Mouse (Mus musculus) lung, postnatal 36 days (tissue): ENCODE measurements around the gene Calhm2.

Experiments used
- DNase-seq: peaks from one replicate; pipeline ENCODE4 v3.0.0; 2022; ENCODE audit warnings: mixed read lengths

Gene Calhm2

GRCm38 (mm10) chr19:47137771-47138421 is at the start of gene Calhm2:
Calhm2 (minus strand) TSS chr19:47138294.
- DNase-seq: peak; percentile 64

- no peak for DNase-seq
Observed at GRCm38 (mm10) chr19:47186514-47187275, 48.6 kb upstream of the Calhm2 start.

GRCm38 (mm10) chr19:47184736-47185135 is 46.6 kb upstream of the Calhm2 start:
- peak; percentile 39 for DNase-seq

DNA sequence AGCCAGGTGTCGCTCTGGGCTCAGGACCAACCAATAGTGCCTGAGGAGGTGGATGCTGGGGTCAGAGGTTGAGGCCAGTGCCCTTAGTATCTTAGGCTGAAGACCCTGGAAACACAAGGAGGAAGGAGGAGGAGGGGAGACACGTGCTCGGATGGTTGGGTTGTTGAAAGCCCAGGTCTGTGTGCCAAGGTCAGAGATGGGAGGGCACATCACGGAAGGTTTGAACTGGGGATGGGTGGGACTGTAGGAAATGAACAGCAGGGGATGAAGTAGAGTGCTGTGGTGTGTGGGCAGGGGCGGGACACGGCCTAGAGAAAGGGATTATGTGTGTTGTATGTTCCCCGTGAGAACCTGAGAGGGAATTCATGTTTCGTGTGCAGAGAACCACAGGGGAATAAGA is 46.1 kb upstream of the Calhm2 start:
- DNase-seq: no peak

DNA sequence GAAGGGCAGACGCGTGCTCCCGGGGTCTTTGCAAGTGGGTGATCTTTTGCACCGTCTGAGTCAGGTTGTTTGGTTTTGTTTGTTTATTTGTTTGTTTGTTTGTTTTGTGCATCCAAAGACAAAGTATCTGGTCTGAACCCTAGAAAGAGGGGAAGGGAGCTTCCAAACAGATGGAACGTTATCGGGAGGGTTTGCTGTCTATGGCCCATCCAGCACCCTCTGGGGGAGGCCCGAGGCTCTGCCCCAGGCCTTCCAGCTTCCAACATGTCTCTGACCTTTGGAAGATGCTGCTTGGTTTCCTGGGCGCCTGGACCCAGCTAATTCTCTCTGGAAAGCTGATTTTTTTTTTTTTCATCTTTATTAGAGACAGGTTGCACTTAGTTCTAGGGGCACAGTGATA is 41.9 kb upstream of the Calhm2 start:
- DNase-seq: no peak

DNA sequence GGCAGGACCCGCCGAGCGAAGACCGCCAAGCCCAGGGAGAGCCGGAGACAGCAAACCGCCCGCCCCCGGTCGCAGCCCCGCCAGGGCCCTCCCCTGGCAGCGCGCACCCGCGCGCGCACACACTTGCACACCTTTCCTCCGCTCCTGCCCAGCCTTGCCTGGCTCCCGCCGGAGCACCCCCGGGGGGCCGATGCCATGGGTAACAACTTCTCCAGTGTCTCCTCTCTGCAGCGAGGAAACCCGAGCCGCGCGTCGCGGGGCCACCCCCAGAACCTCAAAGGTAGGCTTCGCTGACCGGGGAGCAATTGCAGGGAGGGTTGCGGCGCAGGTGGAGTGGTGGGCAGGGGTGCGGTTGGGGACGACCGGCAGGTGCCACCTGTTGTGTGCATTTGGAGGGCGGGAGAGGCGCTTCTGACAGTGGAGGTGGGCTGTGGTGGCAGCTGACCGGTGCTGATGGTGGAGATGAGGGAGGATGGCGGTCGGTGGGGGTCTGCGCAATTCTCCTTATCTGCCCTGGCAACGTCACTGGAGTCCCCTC is 41.2 kb upstream of the Calhm2 start:
- no peak for DNase-seq

- DNase-seq: peak; percentile 45
Observed at GRCm38 (mm10) chr19:47178431-47179271, 40.6 kb upstream of the Calhm2 start, which contains the start of gene Neurl1a. Neurl1a (plus strand) TSS chr19:47178820.

GRCm38 (mm10) chr19:47178001-47178400 is 39.9 kb upstream of the Calhm2 start:
- peak; percentile 36 for DNase-seq

DNA sequence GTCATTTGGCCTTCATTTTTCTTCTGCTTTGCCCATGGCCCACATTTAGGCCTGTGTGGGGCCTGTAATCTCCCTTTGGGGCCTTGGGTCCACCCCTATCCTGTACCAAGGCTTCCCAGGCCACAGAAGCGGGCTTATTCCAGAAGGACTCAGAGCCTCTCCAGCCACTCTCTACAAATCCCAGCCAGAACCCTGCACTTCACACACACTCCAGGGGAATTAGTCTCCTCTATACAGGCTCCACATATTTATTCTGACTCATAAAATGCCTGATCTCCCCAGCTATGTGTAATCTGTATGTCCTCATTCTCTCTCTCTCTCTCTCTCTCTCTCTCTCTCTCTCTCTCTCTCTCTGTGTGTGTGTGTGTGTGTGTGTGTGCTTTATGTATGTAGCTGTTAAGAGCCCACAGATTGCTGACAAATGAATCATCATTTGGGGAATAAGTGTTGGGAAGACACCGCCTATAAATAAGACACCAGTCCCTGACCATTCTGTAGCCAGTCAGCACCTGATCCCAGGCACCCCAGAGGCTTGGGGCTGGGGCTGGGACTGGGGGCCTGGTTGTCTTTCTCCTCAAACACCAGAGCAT is 38.9 kb upstream of the Calhm2 start:
- no peak for DNase-seq

GRCm38 (mm10) chr19:47175472-47175871 is 37.4 kb upstream of the Calhm2 start:
- DNase-seq: no peak

DNA sequence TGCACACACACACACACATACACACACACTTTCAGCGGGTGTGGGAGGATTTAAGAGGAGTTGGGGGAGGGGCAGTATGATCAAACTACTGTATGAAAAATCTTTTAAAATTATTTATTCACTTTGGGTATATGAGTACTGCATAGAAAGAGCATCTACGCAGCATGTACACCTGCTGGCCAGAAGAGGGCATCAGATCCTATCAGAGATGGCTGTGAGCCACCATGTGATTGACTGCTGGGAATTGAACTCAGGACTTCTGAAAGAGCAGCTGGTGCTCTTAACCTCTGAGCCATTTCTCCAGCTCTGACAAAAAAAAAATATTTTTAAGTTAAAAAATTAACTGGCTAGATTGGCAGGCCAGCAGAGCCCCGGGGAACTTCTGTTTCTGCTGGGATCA is 36.4 kb upstream of the Calhm2 start:
- DNase-seq: peak; percentile 49

DNA sequence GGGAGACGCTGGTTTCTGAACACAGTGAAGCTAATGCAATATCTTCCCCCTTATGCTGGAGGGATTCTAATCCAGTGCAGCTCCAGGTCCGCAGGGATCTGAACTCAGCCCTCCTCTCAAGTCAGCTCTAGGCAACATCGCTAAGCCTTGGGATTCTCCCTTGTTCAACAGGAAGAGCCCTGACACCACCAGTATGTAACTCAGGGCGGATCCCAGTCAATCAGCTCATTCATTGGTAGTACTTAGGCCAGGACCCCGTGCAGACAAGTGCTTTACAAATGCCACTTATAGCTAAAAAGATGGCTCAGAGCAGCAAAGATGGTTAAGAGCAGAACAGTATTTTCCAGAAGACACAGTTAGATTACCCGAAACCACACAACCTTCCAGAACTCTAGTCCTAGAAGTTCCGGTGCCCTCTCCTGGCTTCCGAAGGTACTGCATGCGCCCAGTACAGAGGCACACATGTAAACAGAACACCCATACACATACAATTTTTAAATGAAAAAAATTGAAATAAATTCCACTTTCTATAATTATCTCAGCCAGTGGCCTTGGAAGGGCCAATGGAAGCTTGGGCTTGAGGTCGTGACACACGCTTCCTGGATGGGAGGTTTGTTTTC is 30.8 kb upstream of the Calhm2 start:
- DNase-seq: peak; percentile 94

- peak; percentile 51 for DNase-seq
Observed at GRCm38 (mm10) chr19:47168223-47168622, 30.1 kb upstream of the Calhm2 start.

DNA sequence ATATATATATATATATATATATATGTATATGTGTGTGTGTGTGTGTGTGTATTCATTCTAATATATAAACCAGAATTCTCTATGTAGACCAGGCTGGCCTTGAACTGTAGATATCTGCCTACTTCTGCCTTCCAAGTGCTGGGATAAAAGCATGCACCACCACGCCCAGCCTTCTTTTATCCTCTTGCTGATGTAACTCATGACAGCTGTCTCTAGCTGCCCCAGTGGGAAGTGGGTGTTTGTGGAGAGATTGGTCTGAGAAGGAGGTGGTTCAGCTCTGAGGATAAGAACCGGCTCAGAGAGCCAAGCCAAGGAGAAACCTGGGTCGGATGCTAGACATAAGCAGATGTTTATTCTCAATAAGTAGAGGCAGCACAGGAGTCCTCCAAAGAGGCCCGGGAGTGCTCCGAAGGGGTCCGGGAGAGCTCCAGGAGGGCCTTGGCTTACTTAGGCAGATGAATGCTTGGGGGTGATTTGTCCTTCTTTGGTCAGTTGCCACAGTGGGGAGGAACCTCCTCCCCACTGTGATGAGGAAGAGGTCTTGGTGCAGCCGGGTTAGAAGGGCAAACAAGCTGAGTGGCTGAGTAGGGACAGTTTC is 29.6 kb upstream of the Calhm2 start:
- no peak for DNase-seq

DNA sequence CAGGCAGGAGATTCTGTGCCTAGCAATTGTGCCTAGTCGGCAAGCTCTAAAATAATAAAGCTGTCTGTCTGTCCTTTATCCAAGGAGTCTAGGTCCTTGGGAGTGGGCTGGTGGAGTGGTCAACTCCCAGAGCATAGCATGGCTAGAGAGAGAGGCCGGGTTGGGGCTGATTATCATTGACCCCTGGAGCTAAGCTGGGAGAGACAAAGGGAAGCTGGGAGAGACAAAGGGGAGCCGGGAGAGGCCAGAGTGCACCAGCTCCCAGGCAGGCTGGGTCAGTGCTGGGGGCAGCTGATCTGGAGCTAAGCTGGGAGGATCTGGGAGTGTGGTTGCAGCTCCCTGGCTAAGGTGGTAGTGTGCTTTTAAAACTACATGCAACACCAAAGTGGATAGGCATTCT is 28.7 kb upstream of the Calhm2 start:
- no peak for DNase-seq

DNA sequence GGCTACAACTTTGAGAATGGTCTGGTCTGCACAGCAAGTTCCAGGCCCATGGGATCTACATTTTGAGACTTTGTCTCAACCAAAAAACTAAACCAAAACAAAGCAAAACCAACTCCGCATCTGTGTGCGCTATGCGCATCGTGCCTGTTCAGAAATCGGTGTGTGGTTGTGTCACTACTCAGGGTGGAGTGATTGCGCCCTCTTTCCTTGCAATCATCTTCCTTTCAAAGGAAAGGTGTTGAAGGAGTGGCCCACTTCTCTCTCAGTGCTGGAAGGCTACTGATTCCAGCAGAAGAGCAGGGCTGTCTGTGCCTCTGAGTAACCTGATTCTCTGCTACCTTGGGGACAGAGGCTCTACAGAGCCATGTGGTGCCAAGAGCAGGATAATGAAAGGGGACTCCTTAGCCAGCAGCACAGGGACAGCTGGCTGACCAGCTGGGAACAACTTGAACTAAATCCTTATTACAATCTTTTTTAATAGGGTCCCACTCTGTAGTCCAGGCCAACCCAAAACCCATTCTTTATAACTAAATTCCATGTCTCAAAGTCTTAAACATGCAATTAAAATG is 25.2 kb upstream of the Calhm2 start:
- DNase-seq: no peak

DNA sequence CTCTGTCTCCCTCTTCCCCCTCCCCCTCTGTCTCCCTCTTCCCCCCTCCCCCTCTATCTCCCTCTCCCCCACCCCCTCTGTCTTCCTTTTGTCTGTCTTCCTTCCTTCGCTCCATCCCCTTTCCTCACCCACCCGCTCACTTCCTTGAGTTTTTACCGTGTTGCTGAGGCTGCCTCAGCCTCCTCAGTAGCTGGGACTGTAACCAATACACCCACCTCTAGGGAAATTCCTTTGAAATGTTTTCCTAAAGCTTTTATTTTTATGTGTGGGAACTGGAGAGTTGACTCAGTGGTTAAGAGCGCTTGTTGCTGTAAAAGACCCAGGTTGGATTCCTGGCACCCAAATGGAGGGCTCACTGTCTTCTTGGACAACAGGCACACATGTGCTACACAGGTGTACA is 23.6 kb upstream of the Calhm2 start:
- DNase-seq: no peak

- DNase-seq: no peak
Observed at GRCm38 (mm10) chr19:47157664-47158063, 19.6 kb upstream of the Calhm2 start, which contains the start of gene Calhm3. Calhm3 (minus strand) TSS chr19:47157764.

GRCm38 (mm10) chr19:47153767-47154166 is 15.7 kb upstream of the Calhm2 start:
- no peak for DNase-seq

GRCm38 (mm10) chr19:47152062-47152369 is 13.9 kb upstream of the Calhm2 start:
- no peak for DNase-seq

GRCm38 (mm10) chr19:47151332-47152061 is 13.4 kb upstream of the Calhm2 start:
- no peak for DNase-seq
